Mouse (Mus musculus): Measurements from ENCODE around the gene Pgap1. TPM values are rescaled to one million over a fixed set of nuclear protein-coding genes. Genes with fewer than 3 reads are reported as not detected.

Pgap1 gene
- 12.2 and 13.2 TPM in 2 replicates for polyA plus RNA-seq (2015; fragmentation: Nextera tagmentation; extraction: Ambion mirVana)

- Histone ChIP-seq H3K4me1 (ENCODE audit: control insufficient read depth, insufficient read depth, low read length) (0 out of 2 replicates have a peak, but pooled peaks cover 6% of the 10 kb centered on the region), H3K9me3 (replicated peaks; ENCODE audit: control insufficient read depth, low read length) (no peaks in the 10 kb centered on the region), H3K27me3 (ENCODE audit: control insufficient read depth, insufficient read depth, low read length) (no peaks in the 10 kb centered on the region), H3K9ac (ENCODE audit: low read length) (peak within 1 kb of the TSS; percentile 78), H3K4me3 (replicated peaks; ENCODE audit: low read length) (peak within 1 kb of the TSS; percentile 72), H3K27ac (ENCODE audit: low read length) (peak within 1 kb of the TSS; percentile 75), H3K36me3 (ENCODE audit: control insufficient read depth, insufficient read depth, low read length) (no peaks in the 10 kb centered on the region), H3K4me2 (ENCODE audit: low read depth, low read length) (peak within 1 kb of the TSS; percentile 91)
- ATAC-seq (ENCODE audit: insufficient read depth, low FRiP score), result peak; percentile 99
- WGBS, result under 1% methylated on average over 58 of the region's 59 CpGs
These were observed at the start of gene Pgap1 for GRCm38 (mm10) chr1:54557301-54558229. Gene Pgap1 (minus strand): TSS chr1:54557684.

- Histone ChIP-seq H3K4me2 (ENCODE audit: low read depth, low read length) (no peak overlapping the region), H3K27me3 (ENCODE audit: control insufficient read depth, insufficient read depth, low read length) (no peaks in the 10 kb centered on the region), H3K9me3 (replicated peaks; ENCODE audit: control insufficient read depth, low read length) (no peaks in the 10 kb centered on the region), H3K4me3 (replicated peaks; ENCODE audit: low read length) (no peak overlapping the region), H3K27ac (ENCODE audit: low read length) (no peak overlapping the region), H3K9ac (ENCODE audit: low read length) (no peak overlapping the region), H3K4me1 (ENCODE audit: control insufficient read depth, insufficient read depth, low read length) (0 out of 2 replicates have a peak, but pooled peaks cover 1% of the 10 kb centered on the region), H3K36me3 (ENCODE audit: control insufficient read depth, insufficient read depth, low read length) (no peaks in the 10 kb centered on the region)
- ATAC-seq (ENCODE audit: insufficient read depth, low FRiP score), result no peak
- 91% methylated on average over 1 of the region's 1 CpGs for WGBS
These were observed 49.5 kb upstream of the Pgap1 start for GRCm38 (mm10) chr1:54606936-54607335.

GRCm38 (mm10) chr1:54601692-54602091 lies 44.2 kb upstream of the Pgap1 start:
- 96% methylated on average over 9 of the region's 9 CpGs for WGBS
- H3K27ac ChIP-seq (ENCODE audit: low read length), result no peak overlapping the region
- no peaks in the 10 kb centered on the region for H3K36me3 ChIP-seq (ENCODE audit: control insufficient read depth, insufficient read depth, low read length)
- no peak overlapping the region for H3K4me2 ChIP-seq (ENCODE audit: low read depth, low read length)
- no peak overlapping the region for H3K4me3 ChIP-seq (replicated peaks; ENCODE audit: low read length)
- ATAC-seq (ENCODE audit: insufficient read depth, low FRiP score), result no peak
- H3K27me3 ChIP-seq (ENCODE audit: control insufficient read depth, insufficient read depth, low read length), result no peaks in the 10 kb centered on the region
- H3K4me1 ChIP-seq (ENCODE audit: control insufficient read depth, insufficient read depth, low read length), result 0 out of 2 replicates have a peak, but pooled peaks cover 4% of the 10 kb centered on the region
- H3K9me3 ChIP-seq (replicated peaks; ENCODE audit: control insufficient read depth, low read length), result no peaks in the 10 kb centered on the region
- H3K9ac ChIP-seq (ENCODE audit: low read length), result no peak overlapping the region

- H3K4me1 ChIP-seq (ENCODE audit: control insufficient read depth, insufficient read depth, low read length), result 0 out of 2 replicates have a peak, but pooled peaks cover 4% of the 10 kb centered on the region
- H3K9me3 ChIP-seq (replicated peaks; ENCODE audit: control insufficient read depth, low read length), result no peaks in the 10 kb centered on the region
- WGBS, result 56% methylated on average over 1 of the region's 1 CpGs
- no peak overlapping the region for H3K4me2 ChIP-seq (ENCODE audit: low read depth, low read length)
- H3K27me3 ChIP-seq (ENCODE audit: control insufficient read depth, insufficient read depth, low read length), result no peaks in the 10 kb centered on the region
- no peak overlapping the region for H3K9ac ChIP-seq (ENCODE audit: low read length)
- peak; percentile 85 for ATAC-seq (ENCODE audit: insufficient read depth, low FRiP score)
- no peaks in the 10 kb centered on the region for H3K36me3 ChIP-seq (ENCODE audit: control insufficient read depth, insufficient read depth, low read length)
- no peak overlapping the region for H3K4me3 ChIP-seq (replicated peaks; ENCODE audit: low read length)
- H3K27ac ChIP-seq (ENCODE audit: low read length), result peak overlapping the region; percentile 71
These were observed 42.8 kb upstream of the Pgap1 start for GRCm38 (mm10) chr1:54600275-54600674.

GRCm38 (mm10) chr1:54597594-54598217 lies 40.2 kb upstream of the Pgap1 start:
- H3K36me3 ChIP-seq (ENCODE audit: control insufficient read depth, insufficient read depth, low read length), result no peaks in the 10 kb centered on the region
- WGBS, result 47% methylated on average over 4 of the region's 4 CpGs
- peak overlapping the region; percentile 18; the same call in 1 of the 2 replicates for H3K27ac ChIP-seq (ENCODE audit: low read length)
- H3K4me3 ChIP-seq (replicated peaks; ENCODE audit: low read length), result no peak overlapping the region
- no peak overlapping the region for H3K4me2 ChIP-seq (ENCODE audit: low read depth, low read length)
- peak; percentile 57; the same call in 1 of the 2 replicates for ATAC-seq (ENCODE audit: insufficient read depth, low FRiP score)
- H3K27me3 ChIP-seq (ENCODE audit: control insufficient read depth, insufficient read depth, low read length), result no peaks in the 10 kb centered on the region
- H3K9me3 ChIP-seq (replicated peaks; ENCODE audit: control insufficient read depth, low read length), result no peaks in the 10 kb centered on the region
- no peak overlapping the region for H3K9ac ChIP-seq (ENCODE audit: low read length)
- H3K4me1 ChIP-seq (ENCODE audit: control insufficient read depth, insufficient read depth, low read length), result 0 out of 2 replicates have a peak, but pooled peaks cover 4% of the 10 kb centered on the region

- Histone ChIP-seq H3K9me3 (replicated peaks; ENCODE audit: control insufficient read depth, low read length) (no peaks in the 10 kb centered on the region), H3K27me3 (ENCODE audit: control insufficient read depth, insufficient read depth, low read length) (no peaks in the 10 kb centered on the region), H3K4me1 (ENCODE audit: control insufficient read depth, insufficient read depth, low read length) (0 out of 2 replicates have a peak, but pooled peaks cover 4% of the 10 kb centered on the region), H3K4me3 (replicated peaks; ENCODE audit: low read length) (no peak overlapping the region), H3K36me3 (ENCODE audit: control insufficient read depth, insufficient read depth, low read length) (no peaks in the 10 kb centered on the region), H3K27ac (ENCODE audit: low read length) (no peak overlapping the region), H3K9ac (ENCODE audit: low read length) (no peak overlapping the region), H3K4me2 (ENCODE audit: low read depth, low read length) (no peak overlapping the region)
- no peak for ATAC-seq (ENCODE audit: insufficient read depth, low FRiP score)
- WGBS, result 74% methylated on average over 2 of the region's 2 CpGs
These were observed 38.7 kb upstream of the Pgap1 start for GRCm38 (mm10) chr1:54596151-54596550.

- Histone ChIP-seq H3K27me3 (ENCODE audit: control insufficient read depth, insufficient read depth, low read length) (no peaks in the 10 kb centered on the region), H3K36me3 (ENCODE audit: control insufficient read depth, insufficient read depth, low read length) (no peaks in the 10 kb centered on the region), H3K9ac (ENCODE audit: low read length) (no peak overlapping the region), H3K4me2 (ENCODE audit: low read depth, low read length) (no peak overlapping the region), H3K4me3 (replicated peaks; ENCODE audit: low read length) (no peak overlapping the region), H3K9me3 (replicated peaks; ENCODE audit: control insufficient read depth, low read length) (no peaks in the 10 kb centered on the region), H3K4me1 (ENCODE audit: control insufficient read depth, insufficient read depth, low read length) (no peaks in the 10 kb centered on the region), H3K27ac (ENCODE audit: low read length) (no peak overlapping the region)
- 86% methylated on average over 5 of the region's 5 CpGs for WGBS
- ATAC-seq (ENCODE audit: insufficient read depth, low FRiP score), result no peak
These were observed 29.6 kb upstream of the Pgap1 start for GRCm38 (mm10) chr1:54587076-54587475.

GRCm38 (mm10) chr1:54585971-54586555 lies 28.6 kb upstream of the Pgap1 start:
- no peak for ATAC-seq (ENCODE audit: insufficient read depth, low FRiP score)
- H3K27ac ChIP-seq (ENCODE audit: low read length), result no peak overlapping the region
- H3K36me3 ChIP-seq (ENCODE audit: control insufficient read depth, insufficient read depth, low read length), result no peaks in the 10 kb centered on the region
- no peak overlapping the region for H3K4me3 ChIP-seq (replicated peaks; ENCODE audit: low read length)
- H3K9ac ChIP-seq (ENCODE audit: low read length), result no peak overlapping the region
- H3K4me2 ChIP-seq (ENCODE audit: low read depth, low read length), result no peak overlapping the region
- H3K4me1 ChIP-seq (ENCODE audit: control insufficient read depth, insufficient read depth, low read length), result no peaks in the 10 kb centered on the region
- H3K27me3 ChIP-seq (ENCODE audit: control insufficient read depth, insufficient read depth, low read length), result no peaks in the 10 kb centered on the region
- H3K9me3 ChIP-seq (replicated peaks; ENCODE audit: control insufficient read depth, low read length), result no peaks in the 10 kb centered on the region
- 50% methylated on average over 5 of the region's 5 CpGs for WGBS

All from stomach, embryonic 16.5 days (tissue).